Mouse (Mus musculus): ENCODE data around the gene Klf3.
A peak's percentile ranks its signal among the peaks of the same experiment; 100 is the strongest.

The Klf3 gene

GRCm38 (mm10) chr5:64835295-64835694, 32.1 kb downstream of the Klf3 start:
- DNase-seq (ENCODE audit: low spot score), result no peak

DNA sequence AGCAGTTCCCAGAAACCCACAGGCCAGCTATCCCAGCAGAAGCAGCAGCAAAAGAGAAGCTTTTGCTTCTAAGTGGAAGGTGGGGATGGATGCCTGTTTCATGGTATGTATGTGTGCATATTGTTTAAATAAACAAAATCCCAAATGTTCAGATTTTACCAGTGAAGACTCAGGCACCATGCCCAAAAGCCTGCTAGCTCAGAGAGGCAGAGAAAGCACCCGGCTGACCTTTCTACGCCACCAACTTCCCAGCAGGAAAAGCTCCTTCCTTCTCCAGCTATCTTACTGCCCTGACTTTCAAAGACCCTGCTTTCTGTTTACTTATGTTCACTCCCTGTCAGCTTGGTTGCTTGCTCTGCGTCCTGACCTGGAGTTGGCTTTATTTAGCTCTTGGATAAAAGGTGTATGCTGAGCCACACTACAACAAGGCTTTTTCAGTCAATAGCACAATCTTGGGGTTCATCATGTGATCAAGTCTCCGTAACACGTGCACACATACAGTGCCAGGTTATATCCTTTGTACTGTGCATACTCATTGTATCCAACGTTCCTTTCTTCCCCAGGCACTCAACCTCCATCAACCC, 35.9 kb downstream of the Klf3 start:
- no peak for DNase-seq (ENCODE audit: low spot score)

GRCm38 (mm10) chr5:64840087-64840486, 36.9 kb downstream of the Klf3 start:
- DNase-seq (ENCODE audit: low spot score), result no peak

- no peak for DNase-seq (ENCODE audit: low spot score)
These were observed 41.4 kb downstream of the Klf3 start for GRCm38 (mm10) chr5:64844622-64845021.

- no peak for DNase-seq (ENCODE audit: low spot score)
These were observed 44.1 kb downstream of the Klf3 start for GRCm38 (mm10) chr5:64847305-64847704.

DNA sequence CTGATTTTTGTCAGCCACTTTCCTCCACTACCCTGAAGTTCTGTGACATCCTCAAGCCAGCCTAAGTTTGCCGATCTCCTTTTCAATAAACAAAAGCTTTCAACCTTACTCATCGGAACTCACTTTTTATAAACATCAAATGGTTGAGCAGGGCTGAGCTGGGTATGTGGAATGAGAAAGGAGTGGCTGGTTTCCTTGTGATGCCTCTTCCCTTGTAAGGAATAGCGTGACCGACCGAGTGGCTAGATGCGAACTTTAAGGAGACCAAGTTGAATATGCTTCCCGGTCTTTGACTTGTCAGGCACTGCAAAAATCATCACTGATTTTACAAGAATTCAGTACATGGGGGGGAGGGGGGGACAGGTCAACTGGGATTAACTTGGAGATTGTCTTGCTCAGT, 46.7 kb downstream of the Klf3 start:
- DNase-seq (ENCODE audit: low spot score), result no peak

- no peak for DNase-seq (ENCODE audit: low spot score)
These were observed 49.6 kb downstream of the Klf3 start for GRCm38 (mm10) chr5:64852656-64853398.

DNA sequence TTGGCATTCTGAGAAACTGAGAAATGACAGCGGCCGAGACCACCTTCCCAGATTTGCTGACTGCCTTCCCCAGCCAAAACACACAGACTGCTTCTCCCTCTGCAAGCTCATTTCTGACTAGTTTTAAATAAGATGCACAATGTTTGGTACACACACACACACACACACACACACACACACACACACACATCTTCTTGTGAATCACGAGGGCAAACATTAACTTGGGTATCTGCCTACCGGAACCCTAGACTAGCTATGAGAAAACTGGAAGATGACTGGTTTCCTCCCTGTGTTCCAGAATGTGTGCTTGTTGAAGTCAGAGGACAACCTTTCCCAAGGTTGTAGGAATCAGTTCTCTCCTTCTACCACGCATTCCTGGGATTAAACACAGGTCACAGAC, 50.2 kb downstream of the Klf3 start:
- no peak for DNase-seq (ENCODE audit: low spot score)

DNA sequence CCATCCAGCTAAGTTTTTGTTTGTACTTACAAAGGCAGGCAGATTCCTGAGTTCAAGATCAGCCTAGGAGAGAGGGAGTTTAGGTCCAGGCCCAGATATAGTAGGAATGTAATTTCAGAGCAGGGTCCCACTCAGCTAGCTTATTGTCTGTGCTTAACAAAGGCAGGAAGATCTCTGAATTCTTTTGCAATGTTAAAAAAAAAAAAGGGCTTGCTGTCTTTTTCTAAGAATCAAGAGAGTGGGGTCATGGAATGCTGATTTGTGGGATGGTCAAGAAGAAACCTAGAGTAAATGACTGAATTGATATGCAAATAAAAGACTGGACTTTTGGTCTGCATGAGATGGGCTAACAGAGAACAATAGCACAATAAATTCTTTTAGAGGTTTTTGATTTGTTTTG, 52.0 kb downstream of the Klf3 start:
- DNase-seq (ENCODE audit: low spot score), result no peak

GRCm38 (mm10) chr5:64860900-64861470, 57.8 kb downstream of the Klf3 start:
- DNase-seq (ENCODE audit: low spot score), result peak; percentile 58

DNA sequence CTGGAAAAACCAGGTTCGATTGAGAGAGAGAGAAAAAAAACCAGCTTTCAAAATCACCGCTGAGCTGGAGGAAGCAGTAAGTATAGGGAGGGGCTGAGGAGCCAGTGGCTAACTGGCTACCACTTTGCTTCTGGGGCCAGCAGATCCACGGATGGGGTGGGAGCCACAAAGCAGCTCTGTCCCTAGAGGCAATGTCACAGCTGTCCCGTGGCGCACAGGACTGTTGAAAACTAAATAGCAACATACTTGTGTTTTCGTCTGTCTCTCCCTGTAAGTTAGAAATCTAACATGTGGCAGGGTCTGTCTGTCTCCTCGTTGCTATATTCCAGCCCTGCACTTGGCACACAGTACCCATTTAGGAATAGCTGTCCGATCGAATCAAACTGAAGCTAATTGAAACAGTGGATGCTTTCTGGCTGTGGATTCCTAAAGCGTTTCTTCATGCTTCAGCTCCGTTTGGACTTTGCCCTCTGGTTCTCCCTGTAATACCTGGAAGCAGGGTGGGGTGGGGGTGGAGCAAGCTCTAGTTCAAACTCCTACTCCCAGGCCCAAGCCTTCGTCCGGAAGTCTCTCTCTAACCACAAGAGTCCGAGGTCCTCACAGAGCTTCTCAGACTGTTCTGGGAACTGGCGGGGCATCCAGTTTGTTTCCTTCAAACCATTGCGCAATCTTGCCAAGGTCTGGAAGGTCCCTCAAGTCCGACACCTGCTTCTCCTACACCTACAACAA, 58.4 kb downstream of the Klf3 start:
- DNase-seq (ENCODE audit: low spot score), result no peak

- no peak for DNase-seq (ENCODE audit: low spot score)
These were observed 59.1 kb downstream of the Klf3 start for GRCm38 (mm10) chr5:64862269-64862668.

DNA sequence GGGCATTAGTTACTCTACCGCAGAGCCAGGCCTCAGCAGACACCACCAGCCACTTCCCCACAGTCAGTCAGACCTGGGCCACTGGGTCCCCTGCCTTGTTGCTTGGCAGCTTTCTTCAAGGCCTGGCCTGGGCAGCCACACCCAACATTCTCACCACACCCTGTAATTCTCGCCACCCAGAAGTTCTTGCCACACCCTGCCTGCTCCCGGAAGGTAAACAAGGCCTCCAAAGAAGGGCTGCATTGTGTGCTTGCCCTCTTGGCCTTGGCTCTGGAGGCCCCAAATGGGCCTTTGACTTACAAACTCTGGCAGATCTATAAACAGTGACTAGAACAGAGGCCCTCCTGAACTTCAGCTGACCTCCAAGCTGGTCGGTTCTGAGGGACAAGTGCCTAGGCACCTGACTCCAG, 61.5 kb downstream of the Klf3 start:
- DNase-seq (ENCODE audit: low spot score), result no peak

DNA sequence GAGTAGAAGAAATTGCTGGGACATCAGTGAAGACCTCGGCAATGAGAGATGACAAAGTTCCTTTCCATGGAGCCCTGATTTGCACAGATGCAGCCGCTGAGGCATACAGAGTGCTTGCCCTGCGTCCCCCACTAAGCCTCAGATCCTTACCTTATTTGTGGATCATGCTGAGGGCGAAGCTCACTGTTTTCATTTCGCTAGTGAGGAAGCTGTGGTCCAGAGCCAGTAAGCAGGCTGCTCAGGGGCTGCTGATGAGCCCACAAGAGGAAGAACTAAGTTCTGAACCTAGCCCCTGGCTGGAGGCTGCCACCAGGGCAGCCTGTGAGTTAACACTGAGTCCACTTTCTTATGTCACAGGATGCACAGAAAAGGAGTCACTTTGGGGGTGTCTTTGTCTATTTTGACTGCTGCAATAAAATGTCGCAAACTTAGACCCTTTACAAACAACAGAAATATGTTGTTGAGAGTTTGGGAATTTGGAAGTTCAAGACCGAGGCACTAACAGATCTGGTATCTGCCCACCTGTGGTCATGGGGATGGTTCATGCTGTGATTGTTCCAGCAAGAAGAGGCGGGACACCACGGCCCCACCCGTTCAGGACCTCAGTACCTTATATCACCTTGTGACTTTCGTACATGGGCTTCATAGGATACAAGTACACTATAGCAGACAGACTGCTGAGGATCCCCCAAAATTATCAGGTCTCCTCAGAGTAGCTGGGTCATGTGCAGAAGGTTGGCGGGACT, 62.2 kb downstream of the Klf3 start:
- no peak for DNase-seq (ENCODE audit: low spot score)

- DNase-seq (ENCODE audit: low spot score), result peak; percentile 92
These were observed 63.3 kb downstream of the Klf3 start for GRCm38 (mm10) chr5:64866331-64867050.

DNA sequence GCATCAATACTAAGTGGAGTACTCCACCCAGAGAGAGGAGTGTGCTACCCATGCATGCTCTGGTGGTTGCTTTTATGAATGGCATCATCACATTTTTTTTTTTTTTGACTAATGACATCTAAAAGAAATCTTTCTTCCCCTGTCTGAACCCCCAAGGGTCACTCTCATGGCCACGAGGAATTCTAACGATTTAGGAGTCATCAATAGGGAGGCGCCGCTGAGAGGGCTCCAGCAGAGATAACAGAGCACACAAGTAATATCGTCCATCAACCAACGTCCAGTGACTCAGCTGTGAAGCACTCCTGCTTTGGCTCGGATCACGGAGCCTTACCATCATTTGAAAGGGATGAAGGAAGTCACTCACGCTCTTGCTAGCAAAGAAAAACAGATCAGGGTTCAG, 63.9 kb downstream of the Klf3 start:
- DNase-seq (ENCODE audit: low spot score), result no peak

DNA sequence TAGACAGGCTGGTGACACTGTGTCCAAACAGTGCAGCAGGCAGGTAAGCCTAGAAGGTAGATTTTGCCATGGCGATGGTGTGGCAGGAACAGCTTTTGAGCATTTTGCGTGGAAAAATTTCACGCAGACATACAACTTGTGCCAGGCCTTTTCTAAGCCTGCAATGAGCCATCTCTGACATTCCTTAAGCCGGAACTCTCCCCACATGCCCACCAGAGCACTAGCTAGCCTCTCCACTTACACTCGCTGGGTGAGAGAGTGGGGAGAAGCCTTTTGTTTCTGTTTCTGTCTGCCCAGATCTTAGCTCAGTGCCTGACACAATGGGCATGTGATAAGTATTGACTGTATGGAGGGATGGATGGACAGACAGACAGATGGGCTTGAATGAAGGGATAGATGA, 64.4 kb downstream of the Klf3 start:
- DNase-seq (ENCODE audit: low spot score), result no peak

GRCm38 (mm10) chr5:64876086-64876830, 73.1 kb downstream of the Klf3 start:
- no peak for DNase-seq (ENCODE audit: low spot score)

DNA sequence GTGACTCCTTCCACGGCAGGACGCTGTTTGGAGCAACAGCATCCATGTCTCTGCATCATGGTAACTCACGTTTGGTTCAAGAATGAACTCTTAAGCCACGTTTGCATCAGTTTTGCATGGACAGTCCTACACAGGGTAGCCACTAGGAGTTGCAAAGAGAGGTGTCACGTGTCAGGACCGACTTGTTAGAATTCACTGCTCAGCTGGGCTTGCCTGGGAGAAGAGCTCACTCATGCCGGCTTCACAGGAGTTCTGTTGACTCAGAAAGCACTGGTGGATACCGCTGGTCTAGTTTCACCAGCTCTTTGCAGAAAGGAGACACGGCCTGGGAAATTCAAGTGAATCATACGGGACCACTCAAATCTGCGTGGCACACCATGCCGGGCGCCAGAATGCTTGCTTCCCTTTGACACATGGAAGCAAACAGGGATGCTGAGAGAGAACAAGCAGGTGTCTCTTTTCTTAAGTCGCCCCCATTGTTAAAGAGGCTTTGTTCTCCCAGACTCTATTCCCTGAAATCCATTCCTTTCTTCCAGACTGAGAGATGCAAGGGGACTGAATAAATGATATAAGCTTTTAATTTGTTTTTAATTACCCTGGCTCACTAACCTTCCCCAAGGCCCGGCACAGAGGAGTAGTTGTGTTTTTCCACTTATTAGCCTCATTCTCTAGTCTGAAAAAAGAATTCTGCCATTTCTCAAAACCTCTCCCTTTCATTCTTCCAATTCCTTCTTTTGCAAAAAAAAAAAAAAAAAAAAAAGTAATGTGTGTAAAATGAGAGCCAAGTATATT, 74.2 kb downstream of the Klf3 start:
- DNase-seq (ENCODE audit: low spot score), result no peak

DNA sequence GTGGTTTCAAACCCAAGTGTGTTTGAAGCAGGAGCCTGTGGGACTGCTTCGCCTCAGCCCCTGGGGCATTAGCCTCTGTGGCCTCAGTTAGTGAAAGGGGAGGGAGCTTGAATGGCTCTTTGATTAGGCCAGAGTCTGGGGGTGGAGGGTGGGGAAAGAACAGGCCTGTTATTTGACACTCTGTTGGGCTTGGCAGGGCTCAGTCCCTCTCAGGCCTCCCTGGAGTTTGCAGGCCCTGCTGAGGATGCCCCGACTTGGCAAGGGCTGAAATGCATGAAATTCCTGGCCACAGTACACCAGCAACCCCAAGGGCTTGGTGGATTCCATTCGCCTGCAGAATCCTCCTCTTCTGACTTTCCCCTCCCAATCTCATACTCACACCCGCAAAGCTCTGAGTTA, 74.8 kb downstream of the Klf3 start:
- DNase-seq (ENCODE audit: low spot score), result peak; percentile 58

Measured in testis, postnatal 10 days (tissue).